Mouse (Mus musculus): ENCODE data around the gene Ddx28.

GRCm38 (mm10) chr8:105969367-105969766 is 42.3 kb downstream of the Ddx28 start:
- no peak for TF ChIP-seq POLR2A (IDR thresholded peaks at IDR 0.05; ENCODE audit: borderline replicate concordance, insufficient read depth, low read length)
- no peak for TF ChIP-seq CTCF (IDR thresholded peaks at IDR 0.05; ENCODE audit: borderline replicate concordance, insufficient read depth, low read depth, low read length)

Measured in cerebellum, adult 2 months (tissue).